Mouse (Mus musculus): ENCODE measurements at regions not wholly inside any gene's neighbourhood (a gene's known extent, or its start where the extent isn't known, plus 50 kb on each side); places are given as distances from the start of the nearest gene placed in this dataset.

DNA sequence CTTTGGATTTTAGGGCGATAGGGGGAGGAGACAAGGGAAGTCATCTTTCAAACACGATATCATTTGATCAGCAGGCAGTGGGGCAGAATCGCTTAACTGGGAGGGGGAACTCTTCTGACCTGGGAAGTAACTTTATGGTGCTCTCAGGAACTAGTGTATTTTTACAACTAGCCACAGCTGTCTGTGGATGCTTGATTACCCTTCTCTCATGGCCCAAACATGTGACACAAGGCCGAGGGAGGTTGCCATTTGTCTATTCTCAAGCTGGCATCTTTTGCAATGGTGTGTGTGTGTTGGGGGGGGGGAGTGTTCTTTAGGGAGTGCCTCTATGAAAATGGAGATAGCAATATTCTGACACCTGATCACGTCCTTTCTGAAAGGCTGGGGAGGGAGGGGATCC lies 246.1 kb downstream of the Atp6ap1l start:
- TF ChIP-seq CTCF (IDR thresholded peaks at IDR 0.05; ENCODE audit: borderline replicate concordance, extremely low read depth, insufficient read depth, insufficient read length) (no peak), POLR2A (IDR thresholded peaks at IDR 0.05; ENCODE audit: borderline replicate concordance, extremely low read depth, insufficient read depth, insufficient read length, poor library complexity, severe bottlenecking) (no peak)
